Mouse (Mus musculus) heart, postnatal 0 days (tissue): ENCODE measurements at regions not wholly inside any gene's neighbourhood (a gene's known extent, or its start where the extent isn't known, plus 50 kb on each side); places are given as distances from the start of the nearest gene placed in this dataset.

Experiments
- CTCF ChIP-seq: IDR thresholded peaks from 2 replicates; pipeline ENCODE4 v1.5.1; 2016; ENCODE audit warnings: antibody characterized with exemption, control low read depth, low read depth
- EP300 ChIP-seq: IDR thresholded peaks from 2 replicates; pipeline ENCODE4 v1.6.1; 2016; ENCODE audit warnings: antibody characterized with exemption, low read depth

DNA sequence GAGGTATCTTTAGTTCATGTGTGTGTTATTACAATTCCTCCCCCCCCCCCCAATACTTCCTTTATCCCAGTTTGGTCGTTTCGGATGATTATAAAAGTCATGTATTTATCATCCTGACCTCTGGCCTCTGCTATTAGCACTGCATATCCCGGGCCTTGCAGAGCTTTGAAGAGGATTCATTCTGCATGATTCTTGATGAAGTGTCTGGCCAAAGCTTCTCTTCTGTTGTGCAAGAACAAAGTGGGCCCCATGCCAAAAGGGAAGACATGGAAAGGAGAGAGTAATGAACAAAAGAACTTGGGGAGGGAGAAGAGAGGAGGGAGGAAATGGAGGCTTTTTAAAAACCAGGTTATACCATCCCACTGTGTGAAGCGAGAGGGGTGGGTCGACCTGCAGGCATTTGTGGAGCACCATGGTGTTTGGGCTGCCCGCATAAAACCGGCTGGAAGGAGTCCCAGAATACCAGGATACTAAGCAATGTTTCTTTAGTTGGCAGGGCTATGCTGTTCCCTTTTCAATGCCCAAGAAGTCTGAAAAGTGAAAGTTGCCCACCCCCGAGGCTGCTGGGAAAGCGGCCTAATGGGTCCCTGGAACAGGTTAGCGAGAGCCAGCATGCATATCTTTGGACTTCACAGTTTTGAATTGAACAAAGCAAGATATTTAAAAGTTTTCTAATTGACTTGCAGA is 391.3 kb upstream of the Adgrl2 start:
- no peak for TF ChIP-seq CTCF
- TF ChIP-seq EP300: no peak
